Mouse (Mus musculus): Measurements from ENCODE around the gene Mustn1. TPM values are rescaled to one million over a fixed set of nuclear protein-coding genes. Genes with fewer than 3 reads are reported as not detected.

Gene Mustn1
- total RNA-seq (2014; rRNA removed), result 0.52 and 0.85 TPM in 2 replicates
- 1.2 TPM in 2 replicates for polyA plus RNA-seq (2015; fragmentation: Nextera tagmentation; extraction: Ambion mirVana)

GRCm38 (mm10) chr14:30878958-30879571 is at the start of gene Mustn1:
TSS of gene Mustn1 (plus strand) at chr14:30879200.
- Histone ChIP-seq H3K27ac (ENCODE audit: low read depth, low read length) (no peak within 1 kb of the TSS), H3K27me3 (ENCODE audit: insufficient read depth, low read length) (no peaks in the 10 kb centered on the region), H3K4me1 (ENCODE audit: insufficient read depth) (no peaks in the 10 kb centered on the region), H3K4me3 (ENCODE audit: low read depth, low read length) (no peak within 1 kb of the TSS), H3K9ac (no peak within 1 kb of the TSS), H3K36me3 (ENCODE audit: insufficient read depth) (peaks cover 23% of the 10 kb centered on the region), H3K4me2 (ENCODE audit: low read depth) (no peak within 1 kb of the TSS), H3K9me3 (ENCODE audit: low read length) (no peaks in the 10 kb centered on the region)
- 58% methylated on average over 11 of the region's 11 CpGs for WGBS
- TF ChIP-seq CTCF (IDR thresholded peaks at IDR 0.05; ENCODE audit: low read depth), result no peak
- DNase-seq (peak; percentile 7), ATAC-seq (peak; percentile 69)

GRCm38 (mm10) chr14:30837416-30837996 is 41.5 kb upstream of the Mustn1 start:
- no peaks in the 10 kb centered on the region for H3K27me3 ChIP-seq (ENCODE audit: insufficient read depth, low read length)
- no peaks in the 10 kb centered on the region for H3K9me3 ChIP-seq (ENCODE audit: low read length)
- TF ChIP-seq CTCF (IDR thresholded peaks at IDR 0.05; ENCODE audit: low read depth), result no peak
- H3K4me3 ChIP-seq (ENCODE audit: low read depth, low read length), result no peak overlapping the region
- no peak overlapping the region for H3K27ac ChIP-seq (ENCODE audit: low read depth, low read length)
- 92% methylated on average over 14 of the region's 14 CpGs for WGBS
- H3K4me2 ChIP-seq (ENCODE audit: low read depth), result no peak overlapping the region
- peaks cover 10% of the 10 kb centered on the region; the same call in 1 of the 2 replicates for H3K36me3 ChIP-seq (ENCODE audit: insufficient read depth)
- DNase-seq, result no peak
- no peak for ATAC-seq
- no peak overlapping the region for H3K9ac ChIP-seq
- H3K4me1 ChIP-seq (ENCODE audit: insufficient read depth), result no peaks in the 10 kb centered on the region

- 92% methylated on average over 3 of the region's 3 CpGs for WGBS
- no peak for ATAC-seq
- no peak overlapping the region for H3K4me2 ChIP-seq (ENCODE audit: low read depth)
Measured at GRCm38 (mm10) chr14:30843701-30844100, 35.3 kb upstream of the Mustn1 start.

GRCm38 (mm10) chr14:30850504-30850903 is 28.5 kb upstream of the Mustn1 start:
- DNase-seq (no peak), ATAC-seq (no peak)
- 92% methylated on average over 5 of the region's 5 CpGs for WGBS
- H3K9ac ChIP-seq, result no peak overlapping the region
- no peak overlapping the region for H3K4me3 ChIP-seq (ENCODE audit: low read depth, low read length)
- no peak overlapping the region for H3K4me2 ChIP-seq (ENCODE audit: low read depth)
- no peaks in the 10 kb centered on the region for H3K4me1 ChIP-seq (ENCODE audit: insufficient read depth)
- TF ChIP-seq CTCF (IDR thresholded peaks at IDR 0.05; ENCODE audit: low read depth), result no peak
- no peaks in the 10 kb centered on the region for H3K9me3 ChIP-seq (ENCODE audit: low read length)
- H3K27ac ChIP-seq (ENCODE audit: low read depth, low read length), result no peak overlapping the region
- H3K36me3 ChIP-seq (ENCODE audit: insufficient read depth), result no peaks in the 10 kb centered on the region
- no peaks in the 10 kb centered on the region for H3K27me3 ChIP-seq (ENCODE audit: insufficient read depth, low read length)

More at GRCm38 (mm10) chr14:30843701-30844100, 35.3 kb upstream of the Mustn1 start:
- Histone ChIP-seq H3K36me3 (ENCODE audit: insufficient read depth) (no peaks in the 10 kb centered on the region), H3K27me3 (ENCODE audit: insufficient read depth, low read length) (no peaks in the 10 kb centered on the region), H3K27ac (ENCODE audit: low read depth, low read length) (no peak overlapping the region), H3K4me3 (ENCODE audit: low read depth, low read length) (no peak overlapping the region), H3K9me3 (ENCODE audit: low read length) (no peaks in the 10 kb centered on the region), H3K9ac (no peak overlapping the region), H3K4me1 (ENCODE audit: insufficient read depth) (no peaks in the 10 kb centered on the region)
- TF ChIP-seq CTCF (IDR thresholded peaks at IDR 0.05; ENCODE audit: low read depth), result no peak
- DNase-seq, result no peak

- no peaks in the 10 kb centered on the region for H3K9me3 ChIP-seq (ENCODE audit: low read length)
- DNase-seq, result no peak
- H3K36me3 ChIP-seq (ENCODE audit: insufficient read depth), result no peaks in the 10 kb centered on the region
- no peak for TF ChIP-seq CTCF (IDR thresholded peaks at IDR 0.05; ENCODE audit: low read depth)
- H3K4me3 ChIP-seq (ENCODE audit: low read depth, low read length), result no peak overlapping the region
- no peaks in the 10 kb centered on the region for H3K4me1 ChIP-seq (ENCODE audit: insufficient read depth)
- 94% methylated on average over 5 of the region's 5 CpGs for WGBS
- no peak overlapping the region for H3K4me2 ChIP-seq (ENCODE audit: low read depth)
- no peak overlapping the region for H3K9ac ChIP-seq
- H3K27ac ChIP-seq (ENCODE audit: low read depth, low read length), result no peak overlapping the region
- no peak for ATAC-seq
- H3K27me3 ChIP-seq (ENCODE audit: insufficient read depth, low read length), result no peaks in the 10 kb centered on the region
Measured at GRCm38 (mm10) chr14:30852325-30852724, 26.7 kb upstream of the Mustn1 start.

- H3K36me3 ChIP-seq (ENCODE audit: insufficient read depth), result no peaks in the 10 kb centered on the region
- ATAC-seq, result no peak
- 89% methylated on average over 3 of the region's 3 CpGs for WGBS
Measured at GRCm38 (mm10) chr14:30855316-30855715, 23.7 kb upstream of the Mustn1 start.

GRCm38 (mm10) chr14:30856885-30857507 is 22.0 kb upstream of the Mustn1 start:
- no peak for ATAC-seq
- Histone ChIP-seq H3K9me3 (ENCODE audit: low read length) (no peaks in the 10 kb centered on the region), H3K27me3 (ENCODE audit: insufficient read depth, low read length) (no peaks in the 10 kb centered on the region), H3K36me3 (ENCODE audit: insufficient read depth) (no peaks in the 10 kb centered on the region), H3K4me3 (ENCODE audit: low read depth, low read length) (no peak overlapping the region), H3K27ac (ENCODE audit: low read depth, low read length) (no peak overlapping the region), H3K4me1 (ENCODE audit: insufficient read depth) (no peaks in the 10 kb centered on the region), H3K9ac (no peak overlapping the region), H3K4me2 (ENCODE audit: low read depth) (no peak overlapping the region)
- TF ChIP-seq CTCF (IDR thresholded peaks at IDR 0.05; ENCODE audit: low read depth), result no peak
- no peak for DNase-seq
- 88% methylated on average over 10 of the region's 10 CpGs for WGBS

More at GRCm38 (mm10) chr14:30855316-30855715, 23.7 kb upstream of the Mustn1 start:
- H3K27me3 ChIP-seq (ENCODE audit: insufficient read depth, low read length), result no peaks in the 10 kb centered on the region
- H3K9ac ChIP-seq, result no peak overlapping the region
- no peak overlapping the region for H3K4me2 ChIP-seq (ENCODE audit: low read depth)
- no peaks in the 10 kb centered on the region for H3K9me3 ChIP-seq (ENCODE audit: low read length)
- no peak overlapping the region for H3K27ac ChIP-seq (ENCODE audit: low read depth, low read length)
- H3K4me1 ChIP-seq (ENCODE audit: insufficient read depth), result no peaks in the 10 kb centered on the region
- no peak for TF ChIP-seq CTCF (IDR thresholded peaks at IDR 0.05; ENCODE audit: low read depth)
- no peak overlapping the region for H3K4me3 ChIP-seq (ENCODE audit: low read depth, low read length)
- DNase-seq, result no peak
